Mouse (Mus musculus): Measurements from ENCODE around the gene Ccl5.

The Ccl5 gene

DNA sequence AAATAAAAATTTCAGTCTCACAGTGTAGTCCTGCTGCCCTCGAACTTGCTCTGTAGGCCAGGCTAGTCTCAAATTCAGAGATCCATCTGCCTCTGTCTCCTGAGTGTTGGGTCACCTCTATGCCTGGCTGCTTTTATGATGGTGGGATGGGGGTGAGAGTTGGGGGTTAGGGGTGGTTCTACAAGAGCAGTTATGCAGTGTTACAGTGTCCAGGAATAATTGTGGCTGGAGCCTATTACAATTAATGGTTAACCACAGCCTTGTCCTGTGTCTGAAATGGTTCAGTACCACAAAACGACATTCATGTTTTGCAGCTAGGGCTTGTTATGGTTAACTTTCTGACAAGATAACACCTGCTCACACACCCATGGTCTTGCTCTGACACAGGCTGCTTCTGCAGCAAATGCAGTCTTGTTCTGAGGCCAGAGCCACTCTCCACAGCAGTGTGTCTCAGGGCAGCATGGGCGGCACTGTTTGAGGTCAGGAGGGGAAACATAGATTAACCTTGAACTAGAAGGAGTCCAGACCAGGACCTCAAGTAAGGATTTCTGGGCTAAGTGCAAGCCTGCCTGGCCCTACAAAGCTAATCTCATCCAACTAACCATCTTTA is 8.5 kb upstream of the Ccl5 start:
- DNase-seq (ENCODE audit: low spot score): no peak

DNA sequence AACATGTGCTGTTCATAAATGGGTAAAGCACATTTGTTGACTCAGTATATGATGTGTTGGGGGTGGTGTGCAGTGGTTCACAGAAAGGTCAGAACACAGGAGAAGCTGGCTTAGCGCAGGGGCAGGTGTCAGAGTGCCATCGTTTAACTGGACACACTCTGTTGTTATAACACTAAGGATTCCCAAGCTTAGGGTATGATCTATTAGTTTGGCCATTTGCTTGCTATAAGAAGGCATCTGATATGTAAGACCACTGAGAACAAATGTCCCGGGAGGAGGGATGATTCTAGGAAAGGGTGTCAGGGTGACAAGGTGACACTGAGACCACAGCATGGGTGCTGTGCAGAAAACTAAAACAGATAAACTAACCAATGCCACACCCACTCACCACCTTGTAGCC is 6.5 kb upstream of the Ccl5 start:
- DNase-seq (ENCODE audit: low spot score): no peak

DNA sequence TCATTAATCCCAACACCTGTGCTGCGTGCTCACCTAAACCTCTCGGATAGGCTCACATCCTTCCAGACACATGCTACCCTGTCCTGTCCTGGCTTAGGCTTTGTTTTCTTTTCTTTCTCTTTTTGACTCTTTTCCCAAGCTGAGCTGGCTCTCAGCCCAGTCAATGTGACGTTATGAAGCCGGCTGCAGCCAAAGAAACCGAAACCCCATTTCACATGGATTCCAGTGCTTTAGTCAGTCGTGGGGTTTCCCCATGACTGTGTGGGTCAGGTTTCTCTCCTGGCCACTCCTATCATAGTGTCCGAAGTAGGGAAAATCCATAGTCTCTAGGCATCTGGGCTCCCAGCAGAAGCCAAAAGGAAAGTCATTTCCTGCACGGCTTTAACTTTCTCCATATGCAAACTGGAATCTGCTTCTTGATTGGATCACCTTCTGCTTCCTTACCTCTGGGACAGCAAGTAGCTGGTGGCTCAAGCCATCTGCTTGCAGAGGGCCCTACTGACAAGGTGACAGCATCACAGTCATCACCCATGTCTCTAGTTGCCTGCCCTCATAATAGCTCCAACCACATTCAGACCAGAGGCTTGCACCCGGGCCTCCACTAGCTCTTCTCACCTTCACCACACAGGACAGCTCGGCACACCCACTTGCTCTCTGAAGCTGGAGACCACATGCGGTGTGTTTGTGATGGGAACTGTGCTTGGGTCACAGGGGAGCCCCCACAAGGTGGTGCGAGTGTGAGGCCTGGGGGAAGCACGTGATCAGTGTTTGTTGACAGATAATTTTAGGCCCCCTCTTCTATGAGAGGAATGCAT is 4.5 kb upstream of the Ccl5 start:
- no peak for DNase-seq (ENCODE audit: low spot score)

DNA sequence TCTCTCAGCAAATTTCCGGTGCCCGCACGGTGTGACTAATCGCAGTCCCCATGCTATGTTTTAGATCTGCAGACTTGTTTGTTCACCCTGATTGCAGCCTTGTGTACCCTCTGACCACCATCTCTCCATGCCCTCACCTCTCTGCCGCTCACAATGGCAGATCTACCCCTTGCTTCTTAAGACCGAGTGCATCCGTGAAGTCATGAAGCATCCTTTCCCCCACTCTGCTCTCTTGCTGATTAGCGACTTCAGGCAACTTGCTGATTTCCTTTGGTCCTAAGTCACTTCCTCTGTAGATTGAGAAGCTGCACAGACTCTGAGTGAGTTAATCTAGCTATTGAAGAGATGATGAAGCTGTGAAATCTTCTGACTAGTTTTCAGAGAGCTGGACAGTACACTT is 3.8 kb upstream of the Ccl5 start:
- no peak for DNase-seq (ENCODE audit: low spot score)

DNA sequence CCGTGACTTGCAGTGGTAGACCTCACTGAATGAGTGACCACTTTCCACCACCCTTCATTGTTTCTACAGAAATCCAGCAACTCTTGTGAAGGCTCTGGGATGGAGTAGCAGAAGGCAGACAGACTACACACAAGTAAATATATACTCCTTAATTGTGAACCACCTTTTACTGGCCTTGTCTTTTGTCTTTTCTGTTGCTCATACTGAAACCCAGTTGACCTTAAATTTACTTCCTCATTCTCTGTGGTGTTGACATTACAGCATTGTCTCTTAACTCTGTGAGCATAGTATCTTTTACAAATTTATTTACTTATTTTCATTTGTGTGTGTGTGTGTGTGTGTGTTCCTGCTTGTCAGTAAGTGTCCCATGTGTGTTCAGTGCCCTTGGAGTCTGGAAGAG is 2.9 kb upstream of the Ccl5 start:
- no peak for DNase-seq (ENCODE audit: low spot score)

DNA sequence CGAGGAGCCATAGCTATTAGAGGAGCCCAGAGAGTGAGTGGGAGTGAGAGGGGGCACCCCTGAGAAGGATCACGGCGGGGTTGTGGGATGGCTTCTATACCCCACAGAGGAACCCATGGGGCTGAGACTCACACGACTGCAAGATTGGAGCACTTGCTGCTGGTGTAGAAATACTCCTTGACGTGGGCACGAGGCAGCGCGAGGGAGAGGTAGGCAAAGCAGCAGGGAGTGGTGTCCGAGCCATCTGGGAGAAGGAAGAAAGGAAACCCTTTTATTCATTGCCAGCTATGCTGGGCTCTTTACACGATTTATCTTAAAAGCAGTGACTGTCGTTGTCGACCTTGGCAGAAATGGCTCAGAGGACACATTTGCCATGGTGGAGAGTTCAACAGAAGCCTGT is 1.3 kb downstream of the Ccl5 start:
- no peak for DNase-seq (ENCODE audit: low spot score)

DNA sequence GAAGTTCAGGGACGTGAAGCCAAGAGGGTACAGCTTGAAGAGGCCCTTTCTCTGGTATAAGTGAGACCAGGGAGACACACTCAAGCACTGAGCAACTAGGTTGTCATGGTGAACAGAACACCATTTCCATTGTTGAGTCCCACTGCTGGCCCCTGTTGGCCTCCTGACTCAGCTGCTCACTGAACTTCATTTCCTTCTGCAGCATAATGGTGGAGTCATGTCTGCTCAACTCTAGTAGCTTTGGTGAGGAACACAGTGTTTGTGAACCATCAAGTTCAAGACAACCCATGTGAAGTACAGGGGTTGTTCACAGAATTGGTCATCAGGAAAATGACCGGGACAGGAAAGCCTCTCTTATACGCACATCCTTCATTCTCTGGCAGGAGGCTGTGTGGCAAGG is 8.2 kb downstream of the Ccl5 start, which contains the start of gene Heatr9:
Heatr9 (minus strand) TSS at position 101 of the 400 bp plus-strand sequence.
- no peak for DNase-seq (ENCODE audit: low spot score)

DNA sequence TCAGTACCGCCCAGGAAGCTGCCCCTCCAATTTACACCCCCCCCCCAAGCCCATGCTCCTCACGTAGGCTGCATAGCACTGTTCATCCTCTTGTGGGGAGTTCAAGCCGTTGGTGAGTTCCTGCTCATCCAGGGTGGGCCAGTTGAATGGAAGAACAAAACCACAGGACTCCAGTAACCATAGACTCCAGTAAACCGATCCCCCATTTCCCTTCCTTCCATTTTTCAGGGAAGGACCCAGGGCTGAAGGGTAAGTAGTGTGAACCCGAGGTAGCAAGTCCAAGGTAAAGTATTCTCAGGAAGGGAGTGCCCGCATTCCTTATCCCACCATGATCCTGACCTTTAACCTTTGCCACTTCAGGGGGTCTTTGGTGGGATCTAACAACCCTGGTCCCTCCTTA is 11.9 kb downstream of the Ccl5 start:
- no peak for DNase-seq (ENCODE audit: low spot score)

DNA sequence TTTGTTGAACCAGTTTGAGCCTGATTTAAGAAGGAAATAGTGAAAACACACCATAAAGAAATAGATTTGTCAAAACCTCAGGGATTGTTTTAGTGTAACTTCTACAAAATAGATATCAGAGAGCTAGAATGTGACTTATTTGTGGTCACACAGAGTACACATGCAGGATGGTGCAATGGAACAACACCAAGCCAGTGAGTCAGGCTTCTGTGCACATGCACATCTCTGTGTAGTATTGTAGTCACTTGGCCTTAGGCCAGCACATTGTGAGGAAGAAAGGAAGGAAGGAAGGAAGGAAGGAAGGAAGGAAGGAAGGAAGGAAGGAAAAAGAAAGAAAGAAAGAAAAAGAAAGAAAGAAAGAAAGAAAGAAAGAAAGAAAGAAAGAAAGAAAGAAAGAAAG is 13.2 kb downstream of the Ccl5 start:
- no peak for DNase-seq (ENCODE audit: low spot score)

DNA sequence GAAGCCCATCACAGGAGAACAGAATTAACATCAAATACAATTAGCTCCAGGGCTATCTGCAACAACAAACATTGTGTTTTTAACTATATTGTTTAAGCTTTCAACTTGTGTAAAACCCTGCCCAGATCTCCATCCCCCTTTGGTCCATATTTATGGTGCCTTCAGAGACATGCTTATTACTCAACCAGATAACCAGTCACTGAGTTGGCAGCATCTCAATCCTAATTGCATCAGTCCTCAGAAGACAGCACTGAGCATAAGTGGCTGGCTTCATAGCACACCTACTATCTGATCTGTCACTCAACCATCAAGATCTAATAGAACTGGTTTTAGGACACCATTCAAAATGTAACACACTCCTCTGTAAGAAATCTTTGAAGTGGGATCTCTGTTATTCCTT is 20.8 kb downstream of the Ccl5 start:
- DNase-seq (ENCODE audit: low spot score): no peak

DNA sequence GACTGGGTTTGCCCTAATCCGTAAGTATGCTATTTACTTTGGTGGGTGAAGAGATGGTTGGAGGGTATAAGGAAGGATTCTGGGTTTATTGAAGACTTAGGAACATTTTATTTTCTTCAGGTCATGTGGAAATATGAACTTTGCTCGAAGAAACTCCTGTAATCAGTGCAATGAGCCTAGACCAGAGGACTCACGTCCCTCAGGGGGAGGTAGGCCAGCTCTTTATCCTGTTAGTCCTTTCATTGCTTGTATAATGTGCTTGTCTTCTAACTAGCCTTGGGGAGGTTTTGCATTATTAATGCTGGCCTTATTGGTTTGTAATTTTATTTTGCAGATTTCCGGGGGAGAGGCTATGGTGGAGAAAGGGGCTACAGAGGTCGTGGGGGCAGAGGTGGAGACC is 26.0 kb downstream of the Ccl5 start:
- DNase-seq (ENCODE audit: low spot score): no peak

DNA sequence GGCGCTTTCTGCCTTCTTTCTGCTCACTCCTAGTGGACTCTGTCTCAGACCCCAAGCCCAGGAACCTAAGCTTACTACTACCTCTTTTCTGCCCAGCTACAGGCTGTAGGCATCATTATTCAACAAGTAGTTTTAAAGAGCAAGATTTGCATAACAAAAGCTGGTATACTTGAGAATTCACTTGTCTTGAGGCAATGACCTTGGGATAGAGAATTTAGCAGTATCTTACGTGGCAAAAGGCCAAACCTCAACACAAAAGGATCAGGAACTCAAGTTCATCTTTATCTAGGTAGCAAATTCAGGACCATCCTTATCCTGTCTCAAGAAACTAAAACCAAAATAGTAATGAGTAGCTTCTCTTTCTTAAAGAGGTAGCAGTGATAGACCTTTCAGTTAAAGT is 34.7 kb downstream of the Ccl5 start:
- DNase-seq (ENCODE audit: low spot score): no peak

DNA sequence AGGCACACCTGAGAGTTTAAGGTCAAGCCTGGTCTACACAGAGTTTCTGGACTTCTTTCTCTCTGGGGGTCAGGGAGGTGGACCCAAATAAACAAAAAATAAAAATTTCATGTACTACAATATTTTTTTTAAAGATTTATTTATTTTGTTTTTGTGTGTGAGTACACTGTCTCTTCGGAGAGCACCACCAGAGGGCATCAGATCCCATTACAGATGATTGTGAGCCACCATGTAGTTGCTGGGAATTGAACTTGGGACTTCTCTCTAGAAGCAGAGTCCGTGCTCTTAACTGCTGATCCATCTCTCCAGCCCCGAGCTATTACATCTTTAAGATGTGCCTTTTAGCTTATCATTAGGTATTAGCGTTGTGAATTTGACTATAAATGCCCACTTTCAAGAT is 38.8 kb downstream of the Ccl5 start:
- DNase-seq (ENCODE audit: low spot score): no peak
